Mouse (Mus musculus) midbrain, postnatal 0 days (tissue): ENCODE data around the gene Kcnj4. TPM values are rescaled to one million over a fixed set of nuclear protein-coding genes. Genes with fewer than 3 reads are reported as not detected.

ENCODE experiments used
- ATAC-seq: fragments of 200-750 bp; cut with Nextera tagmentation; 2 replicates; pipeline ENCODE4 v1.8.0; 2017; ENCODE audit warnings: moderate number of reproducible peaks, mild to moderate bottlenecking, moderate TSS enrichment, moderate library complexity; ENCODE audit not compliant: low FRiP score
- DNase-seq: peaks from one replicate; pipeline ENCODE4 v3.0.0-alpha.2; 2015; ENCODE audit warnings: low spot score
- H3K27ac ChIP-seq: fragments of 300-500 bp; sonication (generic); 2 replicates; pipeline ENCODE4 v1.5.1; 2014; ENCODE audit warnings: low read depth, mild to moderate bottlenecking, low read length, mixed read lengths
- H3K27me3 ChIP-seq: fragments of 300-500 bp; sonication (generic); 2 replicates; pipeline ENCODE4 v1.6.1; 2014; ENCODE audit warnings: low read length, control low read depth, mixed read lengths; ENCODE audit not compliant: insufficient read depth
- H3K36me3 ChIP-seq: fragments of 300-500 bp; sonication (generic); 2 replicates; pipeline ENCODE4 v1.6.1; 2014; ENCODE audit warnings: low read length, control low read depth, mixed read lengths; ENCODE audit not compliant: insufficient read depth
- H3K4me1 ChIP-seq: fragments of 300-500 bp; sonication (generic); 2 replicates; pipeline ENCODE4 v1.6.1; 2014; ENCODE audit warnings: mild to moderate bottlenecking, control low read depth, antibody characterized with exemption, low read length, mixed read lengths; ENCODE audit not compliant: insufficient read depth
- H3K4me2 ChIP-seq: fragments of 300-500 bp; sonication (generic); 2 replicates; pipeline ENCODE4 v1.6.1; 2014; ENCODE audit warnings: low read depth, mild to moderate bottlenecking, low read length, mixed read lengths; ENCODE audit not compliant: poor library complexity, severe bottlenecking
- H3K4me3 ChIP-seq: fragments of 300-500 bp; sonication (generic); 2 replicates; pipeline ENCODE4 v1.5.1; 2014; ENCODE audit warnings: low read depth, mild to moderate bottlenecking, low read length, moderate library complexity
- H3K9ac ChIP-seq: fragments of 300-500 bp; sonication (generic); replicated peaks from 2 replicates; pipeline ENCODE4 v1.6.1; 2014; ENCODE audit warnings: mild to moderate bottlenecking, low read length, moderate library complexity, mixed read lengths; ENCODE audit not compliant: poor library complexity, severe bottlenecking
- H3K9me3 ChIP-seq: fragments of 300-500 bp; sonication (generic); 2 replicates; pipeline ENCODE4 v1.6.1; 2016; ENCODE audit warnings: low read length, control low read depth
- CTCF ChIP-seq: IDR thresholded peaks from 2 replicates; pipeline ENCODE4 v1.5.1; 2016; ENCODE audit warnings: antibody characterized with exemption, mild to moderate bottlenecking
- WGBS: fragments of 180-500 bp; shearing (Covaris S2); extraction: QIAGEN DNeasy Blood & Tissue Kit; methylation state at CpG from one replicate; pipeline ENCODE4 v1.1.7; 2014; 5-methylcytosine and 5-hydroxymethylcytosine counted together
- microRNA-seq: library from miRNA; unstranded; fragments of <30 nt; microRNA quantifications from one replicate; pipeline ENCODE4, GENCODE M21; 2016; ENCODE audit warnings: borderline number of aligned reads
- polyA plus RNA-seq: library from polyadenylated mRNA; unstranded; fragments of >200 nt; fragmentation: Nextera tagmentation; extraction: Ambion mirVana; gene quantifications from 2 replicates; pipeline ENCODE4 v1.2.1, GENCODE M21; 2015
- total RNA-seq: library from RNA; depleted of rRNA; stranded (reverse); fragments of >200 nt; gene quantifications from 2 replicates; pipeline ENCODE4 v1.2.3, GENCODE M21; 2014; rRNA removed

The Kcnj4 gene
- total and polyA plus RNA-seq, 2 experiments from 2014 or later = 0.11 to 2.2 TPM

DNA sequence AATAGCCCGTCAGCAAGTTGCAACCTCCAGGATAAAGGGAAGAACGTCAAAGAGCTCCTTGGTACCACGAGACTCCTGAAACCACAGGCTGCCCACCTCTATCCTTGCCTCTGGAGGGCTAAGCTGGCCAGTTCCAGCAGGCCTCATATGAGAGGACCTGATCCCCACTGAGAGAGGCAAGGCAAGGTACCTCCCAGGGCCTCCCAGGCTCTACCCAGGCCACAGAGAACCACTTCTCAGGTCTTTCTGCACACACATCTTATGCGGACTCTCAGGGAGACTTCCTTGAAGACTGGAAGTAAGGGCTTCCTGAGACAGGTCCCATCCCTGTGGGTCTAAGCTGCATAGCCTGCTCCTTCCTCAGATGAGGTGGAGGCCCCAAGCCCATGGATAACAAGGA is 65.7 kb downstream of the Kcnj4 start:
- no peaks in the 10 kb centered on the region for H3K9me3 ChIP-seq
- peak overlapping the region; percentile 98; the same call in 1 of the 2 replicates for H3K9ac ChIP-seq
- no peak for DNase-seq
- H3K36me3 ChIP-seq = peaks cover 24% of the 10 kb centered on the region
- no peak overlapping the region for H3K27ac ChIP-seq
- peaks cover 29% of the 10 kb centered on the region for H3K4me1 ChIP-seq
- no peak for TF ChIP-seq CTCF
- no peak for ATAC-seq
- WGBS = 72% methylated on average over 4 of the region's 4 CpGs
- no peaks in the 10 kb centered on the region for H3K27me3 ChIP-seq
- H3K4me3 ChIP-seq = peak overlapping the region; percentile 93; the same call in 1 of the 2 replicates
- H3K4me2 ChIP-seq = peak overlapping the region; percentile 98

- peaks cover 28% of the 10 kb centered on the region for H3K36me3 ChIP-seq
- DNase-seq (no peak), ATAC-seq (no peak)
- H3K27me3 ChIP-seq = no peaks in the 10 kb centered on the region
- no peak overlapping the region for H3K27ac ChIP-seq
- 0 out of 2 replicates have a peak overlapping the region, but pooled peaks have one; percentile 1 for H3K4me3 ChIP-seq
- peak overlapping the region; percentile 20; the same call in 1 of the 2 replicates for H3K4me2 ChIP-seq
- no peak for TF ChIP-seq CTCF
- peak overlapping the region; percentile 98; the same call in 1 of the 2 replicates for H3K9ac ChIP-seq
- H3K4me1 ChIP-seq = peaks cover 29% of the 10 kb centered on the region
- WGBS = 81% methylated on average over 8 of the region's 8 CpGs
- no peaks in the 10 kb centered on the region for H3K9me3 ChIP-seq
These were observed 66.2 kb downstream of the Kcnj4 start for GRCm38 (mm10) chr15:79438816-79439215.

DNA sequence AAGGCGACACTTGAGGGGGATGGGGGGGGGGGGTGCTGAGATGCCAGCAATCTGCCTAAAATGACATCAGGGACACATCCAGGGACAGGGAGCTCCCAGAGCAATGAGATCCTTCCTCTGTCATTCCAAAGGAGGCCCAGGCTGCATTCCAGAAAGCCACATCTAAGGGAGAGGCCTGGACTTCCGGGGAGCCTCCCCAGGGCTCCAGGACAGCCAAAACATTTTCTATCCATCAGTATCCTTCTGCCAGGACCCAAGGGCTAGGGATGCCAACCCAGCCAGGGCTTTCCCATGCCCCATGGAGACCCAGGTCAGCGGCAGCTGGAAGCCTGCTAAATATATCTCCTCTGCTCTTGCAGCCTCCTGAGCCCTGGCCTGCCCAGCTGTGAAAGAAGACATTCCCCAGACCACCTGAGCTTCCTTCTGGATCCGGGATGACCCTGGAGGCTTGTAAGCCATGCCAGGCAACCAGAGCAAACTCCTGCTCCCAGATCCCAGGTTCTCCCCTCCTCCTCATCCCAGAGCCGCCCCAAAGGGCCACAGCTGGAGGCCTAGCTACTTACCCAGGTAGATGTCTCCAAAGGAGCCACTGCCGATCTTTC is 66.7 kb downstream of the Kcnj4 start:
- no peak for DNase-seq
- no peak for ATAC-seq
- no peak overlapping the region for H3K27ac ChIP-seq
- H3K27me3 ChIP-seq = no peaks in the 10 kb centered on the region
- H3K9me3 ChIP-seq = no peaks in the 10 kb centered on the region
- H3K4me1 ChIP-seq = peaks cover 29% of the 10 kb centered on the region
- H3K4me2 ChIP-seq = peak overlapping the region; percentile 20; the same call in 1 of the 2 replicates
- peaks cover 28% of the 10 kb centered on the region for H3K36me3 ChIP-seq
- no peak for TF ChIP-seq CTCF
- 0 out of 2 replicates have a peak overlapping the region, but pooled peaks have one; percentile 1 for H3K4me3 ChIP-seq
- WGBS = 82% methylated on average over 6 of the region's 6 CpGs
- H3K9ac ChIP-seq = peak overlapping the region; percentile 98; the same call in 1 of the 2 replicates

GRCm38 (mm10) chr15:79437541-79438208 is 67.4 kb downstream of the Kcnj4 start:
- Histone ChIP-seq H3K27me3 (no peaks in the 10 kb centered on the region), H3K27ac (no peak overlapping the region), H3K9me3 (no peaks in the 10 kb centered on the region), H3K9ac (no peak overlapping the region; the same call in 1 of the 2 replicates), H3K4me2 (no peak overlapping the region), H3K36me3 (peaks cover 28% of the 10 kb centered on the region), H3K4me3 (no peak overlapping the region), H3K4me1 (peaks cover 29% of the 10 kb centered on the region)
- DNase-seq (no peak), ATAC-seq (no peak)
- TF ChIP-seq CTCF = no peak
- 91% methylated on average over 12 of the region's 12 CpGs for WGBS

DNA sequence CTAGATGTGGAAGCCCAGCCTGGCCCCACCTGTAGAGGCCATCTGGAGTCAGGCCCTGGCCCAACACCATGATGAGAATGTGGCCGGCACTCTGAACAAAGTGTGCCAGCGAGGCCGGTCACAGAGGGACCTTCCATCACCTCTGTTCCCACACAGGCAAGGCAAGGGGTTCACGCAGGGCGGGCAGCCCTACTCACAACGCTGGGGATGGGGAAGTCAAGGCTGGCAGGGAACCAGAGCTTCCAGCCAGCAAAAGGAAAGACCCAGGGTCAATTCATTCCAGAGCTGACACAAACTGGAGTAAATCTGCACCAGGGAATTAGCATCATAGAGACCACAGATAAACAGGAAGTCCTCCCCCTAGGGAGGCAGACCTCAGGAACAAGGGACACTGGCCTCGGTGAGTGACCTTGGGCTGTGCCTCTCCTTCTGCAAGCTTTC is 68.5 kb downstream of the Kcnj4 start:
- Histone ChIP-seq H3K9ac (no peak overlapping the region), H3K9me3 (no peaks in the 10 kb centered on the region), H3K36me3 (peaks cover 32% of the 10 kb centered on the region), H3K27ac (no peak overlapping the region), H3K4me2 (no peak overlapping the region), H3K4me3 (no peak overlapping the region), H3K27me3 (no peaks in the 10 kb centered on the region), H3K4me1 (peaks cover 29% of the 10 kb centered on the region)
- DNase-seq (no peak), ATAC-seq (no peak)
- whole genome bisulfite sequencing = 56% methylated on average over 7 of the region's 7 CpGs
- TF ChIP-seq CTCF = no peak

DNA sequence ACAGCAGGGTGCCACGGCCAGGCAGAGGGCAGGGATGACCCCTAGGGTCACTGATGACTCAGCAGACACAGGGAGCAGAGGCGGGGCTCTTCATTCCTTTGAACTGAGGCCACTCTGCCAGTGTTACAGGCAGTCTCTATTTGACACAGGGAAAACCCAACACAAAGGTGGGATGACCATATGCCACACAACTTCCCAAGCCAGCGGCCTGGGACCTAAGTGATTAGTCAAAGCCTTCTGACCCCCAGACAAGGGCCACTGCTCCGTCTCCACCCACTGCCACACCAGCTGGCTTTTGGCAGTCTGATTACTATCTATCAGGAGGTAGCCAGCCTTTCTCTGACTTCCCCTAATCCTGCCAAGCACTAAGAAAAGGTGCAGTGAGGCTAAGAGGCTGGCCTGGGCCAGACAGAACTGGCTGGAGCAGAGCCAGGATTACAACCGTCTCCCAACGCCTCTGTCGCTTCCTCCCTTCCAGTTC is 69.8 kb downstream of the Kcnj4 start:
- Histone ChIP-seq H3K4me2 (no peak overlapping the region), H3K4me3 (no peak overlapping the region), H3K9me3 (no peaks in the 10 kb centered on the region), H3K9ac (0 out of 2 replicates have a peak overlapping the region, but pooled peaks have one; percentile 13), H3K27ac (0 out of 2 replicates have a peak overlapping the region, but pooled peaks have one; percentile 18), H3K27me3 (no peaks in the 10 kb centered on the region), H3K36me3 (peaks cover 37% of the 10 kb centered on the region), H3K4me1 (peaks cover 24% of the 10 kb centered on the region)
- ATAC-seq (no peak), DNase-seq (peak; percentile 49)
- no peak for TF ChIP-seq CTCF
- WGBS = 23% methylated on average over 7 of the region's 7 CpGs

Small RNAs within 50 kb of the gene (microRNA-seq; reads per million reads assigned to microRNA genes)
- not detected for gene Gm44302

Other genes with a start within 250 kb of the Kcnj4 start
- gene Baiap2l2, start 219.7 kb downstream of the Kcnj4 start, total RNA-seq = 3.0 and 3.1 TPM in 2 replicates
- gene Baiap2l2, start 219.7 kb downstream of the Kcnj4 start, polyA plus RNA-seq = 8.0 and 8.5 TPM in 2 replicates
- 26.8 and 35.3 TPM in 2 replicates for gene Pla2g6, start 176.9 kb downstream of the Kcnj4 start, total RNA-seq
- 14.5 and 17.6 TPM in 2 replicates for gene Pla2g6, start 176.9 kb downstream of the Kcnj4 start, polyA plus RNA-seq
- 4.0 and 5.4 TPM in 2 replicates for gene Maff, start 158.6 kb downstream of the Kcnj4 start, total RNA-seq
- 0.93 and 1.2 TPM in 2 replicates for gene Maff, start 158.6 kb downstream of the Kcnj4 start, polyA plus RNA-seq
- 54.9 and 75.7 TPM in 2 replicates for gene Tmem184b, start 101.7 kb downstream of the Kcnj4 start, total RNA-seq
- gene Tmem184b, start 101.7 kb downstream of the Kcnj4 start, polyA plus RNA-seq = 30.1 and 33.3 TPM in 2 replicates
- 378 and 384 TPM in 2 replicates for gene Csnk1e, start 49.7 kb downstream of the Kcnj4 start, total RNA-seq
- 153 and 195 TPM in 2 replicates for gene Csnk1e, start 49.7 kb downstream of the Kcnj4 start, polyA plus RNA-seq
- 6.0 and 7.3 TPM in 2 replicates for gene Kdelr3, start 11.2 kb upstream of the Kcnj4 start, total RNA-seq
- 5.8 and 7.7 TPM in 2 replicates for gene Kdelr3, start 11.2 kb upstream of the Kcnj4 start, polyA plus RNA-seq
- gene Ddx17, start 41.5 kb upstream of the Kcnj4 start, total RNA-seq = 302 and 436 TPM in 2 replicates
- gene Ddx17, start 41.5 kb upstream of the Kcnj4 start, polyA plus RNA-seq = 30.0 and 35.1 TPM in 2 replicates
- 0.90 and 1.1 TPM in 2 replicates for gene Dmc1, start 99.9 kb upstream of the Kcnj4 start, total RNA-seq
- 0.93 and 1.1 TPM in 2 replicates for gene Dmc1, start 99.9 kb upstream of the Kcnj4 start, polyA plus RNA-seq
- 12.1 and 18.1 TPM in 2 replicates for gene Fam227a, start 153.7 kb upstream of the Kcnj4 start, total RNA-seq
- 2.2 and 2.8 TPM in 2 replicates for gene Fam227a, start 153.7 kb upstream of the Kcnj4 start, polyA plus RNA-seq
- gene Cby1, start 154.0 kb upstream of the Kcnj4 start, total RNA-seq = 56.9 and 72.5 TPM in 2 replicates
- gene Cby1, start 154.0 kb upstream of the Kcnj4 start, polyA plus RNA-seq = 99.2 and 101 TPM in 2 replicates
- gene Tomm22, start 165.6 kb upstream of the Kcnj4 start, total RNA-seq = 161 and 180 TPM in 2 replicates
- 229 and 230 TPM in 2 replicates for gene Tomm22, start 165.6 kb upstream of the Kcnj4 start, polyA plus RNA-seq
- 58.7 and 59.6 TPM in 2 replicates for gene Josd1, start 182.7 kb upstream of the Kcnj4 start, total RNA-seq
- gene Josd1, start 182.7 kb upstream of the Kcnj4 start, polyA plus RNA-seq = 16.8 and 17.7 TPM in 2 replicates
- 76.1 and 99.3 TPM in 2 replicates for gene Gtpbp1, start 185.6 kb upstream of the Kcnj4 start, total RNA-seq
- 40.0 and 41.6 TPM in 2 replicates for gene Gtpbp1, start 185.6 kb upstream of the Kcnj4 start, polyA plus RNA-seq
- gene Sun2, start 237.3 kb upstream of the Kcnj4 start, total RNA-seq = 32.3 and 33.7 TPM in 2 replicates
- gene Sun2, start 237.3 kb upstream of the Kcnj4 start, polyA plus RNA-seq = 2.8 and 3.1 TPM in 2 replicates